19 mouse cellular contexts compared by ENCODE assay signal in the genomic region with DNA sequence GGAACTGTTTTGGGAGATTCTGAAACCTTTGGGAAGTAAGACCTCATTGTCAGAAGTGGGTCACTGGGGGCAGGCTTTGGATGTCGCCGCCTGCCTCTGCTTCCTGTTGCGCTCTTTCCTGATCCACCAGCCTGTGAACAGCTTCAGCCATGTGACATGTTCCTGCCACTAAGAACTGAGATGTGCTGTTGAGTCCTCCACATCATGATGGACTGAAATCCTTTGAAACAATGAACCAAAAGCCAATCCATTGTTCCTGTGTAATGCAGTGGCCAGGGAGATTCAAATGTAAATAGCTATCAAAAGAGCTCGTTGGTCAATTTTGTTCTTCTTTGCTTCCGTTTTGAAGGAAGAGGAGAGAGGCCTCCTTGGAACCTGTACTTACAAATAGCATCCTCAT.
"Had no signal": no experiment of that assay in that cellular context is flagged by ENCODE, and none has a peak within 500 bp of the region (broad histone marks: within the 10 kb centered on the region; RNA-seq: fewer than 3 reads in every experiment).

No protein-coding gene starts in this region.

- H3K36me3 ChIP-seq: lung, embryonic 15.5 days; midbrain, embryonic 13.5 days; midbrain, embryonic 15.5 days; neural tube, embryonic 13.5 days; neural tube, embryonic 15.5 days; stomach, embryonic 15.5 days had no signal

- H3K4me1 ChIP-seq: lung, embryonic 15.5 days; midbrain, embryonic 15.5 days; neural tube, embryonic 13.5 days; neural tube, embryonic 15.5 days; stomach, embryonic 15.5 days had no signal

- H3K27ac ChIP-seq: lung, embryonic 15.5 days; macrophage; midbrain, embryonic 13.5 days; midbrain, embryonic 15.5 days; neural tube, embryonic 13.5 days; neural tube, embryonic 15.5 days; stomach, embryonic 15.5 days; stomach, postnatal 0 days had no signal

- DNase-seq: liver, postnatal 0 days; lung, adult 2 months; lung, postnatal 14 days; lung, postnatal 36 days; retina, postnatal 1 day; right cerebral cortex, adult 18-20 months; right cerebral cortex, postnatal 25 days; thymus, adult 18-20 months; thymus, postnatal 14 days; thymus, postnatal 36 days had no signal

- H3K4me3 ChIP-seq: lung, embryonic 15.5 days; megakaryocyte, embryonic 14.5 days; midbrain, embryonic 13.5 days; midbrain, embryonic 15.5 days; neural tube, embryonic 13.5 days; neural tube, embryonic 15.5 days; stomach, embryonic 15.5 days had no signal

- H3K27me3 ChIP-seq: lung, embryonic 15.5 days; midbrain, embryonic 13.5 days; midbrain, embryonic 15.5 days; neural tube, embryonic 13.5 days; neural tube, embryonic 15.5 days; stomach, embryonic 15.5 days had no signal

- H3K9me3 ChIP-seq: lung, embryonic 15.5 days; megakaryocyte, embryonic 14.5 days; midbrain, embryonic 13.5 days; midbrain, embryonic 15.5 days; neural tube, embryonic 13.5 days; neural tube, embryonic 15.5 days; stomach, embryonic 15.5 days had no signal
